Mouse (Mus musculus) ES-Bruce4 (cell line): ENCODE results near the gene Ptprt.

ENCODE experiments used
- CTCF ChIP-seq: IDR thresholded peaks from one replicate; pipeline ENCODE4 v1.8.1; 2011; ENCODE audit warnings: low read depth, low read length
- EP300 ChIP-seq: IDR thresholded peaks from 2 replicates; pipeline ENCODE4 v1.6.1; 2011; ENCODE audit warnings: low read depth, low read length; ENCODE audit not compliant: insufficient read depth
- POLR2A ChIP-seq: IDR thresholded peaks from one replicate; pipeline ENCODE4 v1.8.1; 2011; ENCODE audit warnings: low read length; ENCODE audit not compliant: insufficient read depth

GRCm38 (mm10) chr2:162222476-162222875 is 438.5 kb downstream of the Ptprt start:
- no peak for TF ChIP-seq POLR2A
- TF ChIP-seq CTCF = no peak
- TF ChIP-seq EP300 = no peak
